Mouse (Mus musculus): Measurements from ENCODE around the gene Gm13276.
"Not testable (repeated sequence)": the region's sequence is repeated elsewhere in the genome, so short reads cannot be mapped to it uniquely, and the experiment has no call there.

Gene Gm13276

GRCm38 (mm10) chr4:88782335-88782734 is 3.2 kb upstream of the Gm13276 start:
- in situ Hi-C loops (cut with MseI, MboI): not testable (repeated sequence)

GRCm38 (mm10) chr4:88788402-88788801 is 2.9 kb downstream of the Gm13276 start, which contains the start of gene Gm13277:
Gm13277 (plus strand) TSS chr4:88788632.
- in situ Hi-C loops (cut with MseI, MboI): not testable (repeated sequence)

DNA sequence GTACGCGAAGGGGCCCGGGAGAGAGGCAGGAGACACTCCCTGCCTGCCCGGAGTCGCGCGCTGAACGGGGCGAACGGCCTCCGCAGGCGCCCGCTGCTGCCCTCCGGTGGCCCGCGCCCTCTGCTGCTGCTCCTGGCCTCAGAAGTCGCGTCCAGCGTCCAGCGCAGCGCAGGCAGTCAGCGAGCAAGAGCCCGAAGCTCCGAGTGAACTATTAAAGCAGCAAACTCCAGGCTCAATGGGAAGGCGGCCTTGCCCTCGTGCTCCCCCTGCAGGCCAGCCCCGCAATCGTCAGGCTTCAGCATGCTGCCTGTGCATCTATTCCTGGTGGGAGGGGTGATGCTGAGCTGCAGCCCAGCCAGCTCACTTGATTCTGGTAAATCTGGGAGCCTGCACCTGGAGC is 5.7 kb downstream of the Gm13276 start, which contains the start of gene Gm13278:
TSS of gene Gm13278 (plus strand) at position 301 of the 400 bp plus-strand sequence.
- in situ Hi-C loops (cut with MseI, MboI): not testable (repeated sequence)

DNA sequence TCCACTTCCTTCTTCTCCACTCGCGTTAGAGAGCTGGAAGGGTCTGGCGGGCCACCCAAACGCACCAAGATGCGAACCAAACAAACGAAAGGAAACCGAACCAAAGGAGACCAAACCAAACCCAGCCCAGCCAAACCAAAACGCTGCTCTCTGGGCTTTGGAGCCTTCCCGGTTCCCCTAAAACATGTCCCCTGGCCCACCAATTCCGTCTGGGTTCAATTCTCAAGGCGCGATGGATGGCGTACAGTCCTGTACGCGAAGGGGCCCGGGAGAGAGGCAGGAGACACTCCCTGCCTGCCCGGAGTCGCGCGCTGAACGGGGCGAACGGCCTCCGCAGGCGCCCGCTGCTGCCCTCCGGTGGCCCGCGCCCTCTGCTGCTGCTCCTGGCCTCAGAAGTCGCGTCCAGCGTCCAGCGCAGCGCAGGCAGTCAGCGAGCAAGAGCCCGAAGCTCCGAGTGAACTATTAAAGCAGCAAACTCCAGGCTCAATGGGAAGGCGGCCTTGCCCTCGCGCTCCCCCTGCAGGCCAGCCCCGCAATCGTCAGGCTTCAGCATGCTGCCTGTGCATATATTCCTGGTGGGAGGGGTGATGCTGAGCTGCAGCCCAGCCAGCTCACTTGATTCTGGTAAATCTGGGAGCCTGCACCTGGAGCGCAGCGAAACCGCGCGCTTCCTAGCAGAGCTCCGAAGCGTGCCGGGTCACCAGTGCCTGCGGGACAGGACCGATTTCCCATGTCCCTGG is 8.6 kb downstream of the Gm13276 start, which contains the start of gene Gm13275:
TSS of gene Gm13275 (plus strand) at position 552 of the 740 bp plus-strand sequence.
- in situ Hi-C loops (cut with MseI, MboI): not testable (repeated sequence)

- in situ Hi-C loops (cut with MseI, MboI): not testable (repeated sequence)
These were observed 11.6 kb downstream of the Gm13276 start, which contains the start of gene Gm13279 for GRCm38 (mm10) chr4:88797097-88797496. Gm13279 (plus strand) TSS chr4:88797397.

DNA sequence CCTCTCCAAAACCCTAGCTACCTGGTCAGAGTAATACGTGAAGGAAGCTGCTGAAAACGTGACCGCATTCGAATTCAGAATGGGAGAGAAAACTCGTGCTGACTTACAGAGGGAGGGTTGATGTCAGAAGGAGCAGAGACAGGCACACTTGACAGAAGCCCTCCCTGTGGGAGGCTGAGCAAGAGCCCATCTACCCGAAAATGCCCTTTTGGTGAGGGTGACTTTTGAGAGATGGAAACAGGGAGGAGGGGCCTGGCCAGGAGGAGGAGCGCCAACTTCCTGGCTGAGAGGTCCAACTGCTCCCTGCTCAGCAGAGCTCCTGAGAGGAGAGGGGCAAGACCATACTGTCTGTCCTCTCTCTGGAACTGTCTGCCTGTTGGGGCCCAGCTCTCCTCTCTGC is 13.9 kb downstream of the Gm13276 start, which contains the start of gene Gm13285:
TSS of gene Gm13285 (plus strand) at position 301 of the 400 bp plus-strand sequence.
- in situ Hi-C loops (cut with MseI, MboI): not testable (repeated sequence)

GRCm38 (mm10) chr4:88802954-88803353 is 17.4 kb downstream of the Gm13276 start, which contains the start of gene Gm13287:
Gm13287 (plus strand) TSS chr4:88803254.
- in situ Hi-C loops (cut with MseI, MboI): not testable (repeated sequence)

DNA sequence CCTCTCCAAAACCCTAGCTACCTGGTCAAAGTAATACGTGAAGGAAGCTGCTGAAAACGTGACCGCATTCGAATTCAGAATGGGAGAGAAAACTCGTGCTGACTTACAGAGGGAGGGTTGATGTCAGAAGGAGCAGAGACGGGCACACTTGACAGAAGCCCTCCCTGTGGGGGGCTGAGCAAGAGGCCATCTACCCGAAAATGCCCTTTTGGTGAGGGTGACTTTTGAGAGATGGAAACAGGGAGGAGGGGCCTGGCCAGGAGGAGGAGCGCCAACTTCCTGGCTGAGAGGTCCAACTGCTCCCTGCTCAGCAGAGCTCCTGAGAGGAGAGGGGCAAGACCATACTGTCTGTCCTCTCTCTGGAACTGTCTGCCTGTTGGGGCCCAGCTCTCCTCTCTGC is 19.7 kb downstream of the Gm13276 start, which contains the start of gene Gm13288:
TSS of gene Gm13288 (plus strand) at position 301 of the 400 bp plus-strand sequence.
- in situ Hi-C loops (cut with MseI, MboI): not testable (repeated sequence)

- in situ Hi-C loops (cut with MseI, MboI): not testable (repeated sequence)
These were observed 20.3 kb downstream of the Gm13276 start for GRCm38 (mm10) chr4:88805761-88806160.

- in situ Hi-C loops (cut with MseI, MboI): no loop called here
These were observed 30.4 kb downstream of the Gm13276 start, which contains the start of gene Ifna7 for GRCm38 (mm10) chr4:88815928-88816327. Ifna7 (plus strand) TSS chr4:88816228.

GRCm38 (mm10) chr4:88819659-88820058 is 34.1 kb downstream of the Gm13276 start, which contains the start of gene Ifna11:
Ifna11 (plus strand) TSS chr4:88819959.
- in situ Hi-C loops (cut with MseI, MboI): no loop called here

- in situ Hi-C loops (cut with MseI, MboI): no loop called here
These were observed 37.5 kb downstream of the Gm13276 start for GRCm38 (mm10) chr4:88822995-88823394.

DNA sequence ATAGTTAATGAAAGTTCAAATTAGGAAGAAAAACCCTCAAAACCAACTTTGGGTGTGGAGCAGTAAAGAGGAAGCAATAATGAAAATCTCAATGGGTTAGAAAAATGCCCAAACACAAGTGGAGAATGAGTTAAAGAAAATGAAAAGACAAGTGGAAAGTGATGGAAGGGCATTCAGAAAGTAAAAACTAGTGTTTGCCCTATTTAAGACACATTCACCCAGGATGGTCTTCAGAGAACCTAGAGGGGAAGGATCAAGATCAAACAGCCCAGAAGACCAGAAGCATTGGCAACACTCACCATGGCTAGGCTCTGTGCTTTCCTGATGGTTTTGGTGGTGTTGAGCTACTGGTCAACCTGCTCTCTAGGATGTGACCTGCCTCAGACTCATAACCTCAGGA is 41.6 kb downstream of the Gm13276 start, which contains the start of gene Ifna6:
TSS of gene Ifna6 (plus strand) at position 301 of the 400 bp plus-strand sequence.
- in situ Hi-C loops (cut with MseI, MboI): not testable (repeated sequence)

- in situ Hi-C loops (cut with MseI, MboI): no loop called here
These were observed 45.0 kb downstream of the Gm13276 start for GRCm38 (mm10) chr4:88830523-88830922.

- in situ Hi-C loops (cut with MseI, MboI): not testable (repeated sequence)
These were observed 49.7 kb downstream of the Gm13276 start, which contains the start of gene Ifna5 for GRCm38 (mm10) chr4:88835225-88835624. Ifna5 (plus strand) TSS chr4:88835525.
